Mouse (Mus musculus): ENCODE results near the gene Phf14. TPM values are rescaled to one million over a fixed set of nuclear protein-coding genes. Genes with fewer than 3 reads are reported as not detected.

Phf14 gene
- total and polyA plus RNA-seq, 2 experiments from 2014 or later: 81.5 to 86.2 TPM

DNA sequence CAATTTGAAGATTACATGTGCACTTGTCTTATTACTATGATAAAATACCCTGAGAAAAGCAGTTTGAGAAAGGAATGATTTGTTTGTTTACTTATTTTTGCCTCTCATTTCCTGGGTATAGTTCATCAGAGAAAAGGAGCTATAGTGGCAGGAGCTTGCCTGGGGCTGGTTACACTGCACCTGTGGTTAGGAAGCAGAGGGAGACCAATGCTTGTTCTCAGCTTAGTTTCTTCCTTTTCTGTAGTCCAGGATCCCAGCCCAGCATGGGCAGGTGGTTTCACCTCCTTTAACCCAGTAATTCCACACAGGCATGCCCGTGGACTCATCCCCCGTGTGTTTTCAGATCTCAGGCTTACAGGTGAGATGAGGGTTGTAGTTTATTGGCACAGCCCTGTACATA, 107.1 kb downstream of the Phf14 start:
- DNase-seq (ENCODE audit: low spot score) (no peak), ATAC-seq (no peak)
- H3K9ac ChIP-seq (replicated peaks; ENCODE audit: low read length): no peak overlapping the region
- H3K36me3 ChIP-seq (ENCODE audit: insufficient read depth, low read length): no peaks in the 10 kb centered on the region
- H3K9me3 ChIP-seq (ENCODE audit: low read length): no peaks in the 10 kb centered on the region
- no peaks in the 10 kb centered on the region for H3K4me1 ChIP-seq (ENCODE audit: insufficient read depth, low read length)
- no peak for TF ChIP-seq CTCF (IDR thresholded peaks at IDR 0.05; ENCODE audit: low read depth)
- no peak overlapping the region for H3K27ac ChIP-seq
- H3K4me2 ChIP-seq (ENCODE audit: low read depth, low read length): no peak overlapping the region
- WGBS: 85% methylated on average over 2 of the region's 2 CpGs
- H3K27me3 ChIP-seq (ENCODE audit: insufficient read depth, low read length): no peaks in the 10 kb centered on the region
- H3K4me3 ChIP-seq (ENCODE audit: low read length): no peak overlapping the region

DNA sequence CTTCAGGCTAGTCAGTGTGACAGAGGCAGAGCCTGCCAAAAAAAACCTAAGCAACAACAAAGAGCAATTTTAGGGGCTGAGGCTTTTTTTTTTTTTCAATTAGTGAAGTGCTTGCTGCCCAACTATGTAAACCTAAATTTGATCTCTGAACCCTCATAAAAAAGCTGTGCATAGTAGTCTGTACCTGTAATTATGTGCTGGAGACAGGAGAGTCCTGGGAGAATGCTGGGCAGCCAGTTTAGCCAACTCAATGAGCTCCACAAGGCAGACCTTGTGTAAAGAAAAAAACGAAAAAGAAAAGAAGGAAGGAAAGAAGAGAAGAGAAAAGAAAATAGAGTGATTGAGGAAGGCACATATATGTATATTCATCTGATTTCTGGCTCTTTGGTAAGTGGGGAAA, 112.1 kb downstream of the Phf14 start:
- no peak overlapping the region for H3K27ac ChIP-seq
- H3K9ac ChIP-seq (replicated peaks; ENCODE audit: low read length): no peak overlapping the region
- no peak for DNase-seq (ENCODE audit: low spot score)
- H3K4me3 ChIP-seq (ENCODE audit: low read length): no peak overlapping the region
- H3K36me3 ChIP-seq (ENCODE audit: insufficient read depth, low read length): peaks cover 6% of the 10 kb centered on the region; the same call in 1 of the 2 replicates
- no peaks in the 10 kb centered on the region for H3K27me3 ChIP-seq (ENCODE audit: insufficient read depth, low read length)
- no peak for TF ChIP-seq CTCF (IDR thresholded peaks at IDR 0.05; ENCODE audit: low read depth)
- H3K9me3 ChIP-seq (ENCODE audit: low read length): no peaks in the 10 kb centered on the region
- H3K4me1 ChIP-seq (ENCODE audit: insufficient read depth, low read length): no peaks in the 10 kb centered on the region
- no peak for ATAC-seq
- no peak overlapping the region for H3K4me2 ChIP-seq (ENCODE audit: low read depth, low read length)
- WGBS: 65% methylated on average over 1 of the region's 1 CpGs

DNA sequence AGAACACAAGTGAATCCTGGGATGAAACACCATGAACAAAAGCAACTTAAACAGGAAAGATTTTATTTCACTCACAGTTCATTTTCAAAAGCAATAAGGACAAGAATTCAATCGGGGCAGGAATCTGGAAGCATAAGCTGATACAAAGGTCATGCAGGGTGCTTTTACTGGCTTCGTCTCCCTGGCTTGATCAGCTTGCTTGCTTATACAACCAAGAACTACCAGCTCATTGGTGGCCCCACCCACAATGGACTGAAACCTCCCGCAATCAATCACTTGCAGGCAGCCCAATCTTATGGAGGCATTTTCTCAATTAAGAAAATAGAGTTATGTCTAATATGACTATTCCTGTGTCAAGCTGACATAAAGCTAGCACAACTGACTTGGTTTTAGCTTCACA, 112.5 kb downstream of the Phf14 start:
- H3K4me2 ChIP-seq (ENCODE audit: low read depth, low read length): no peak overlapping the region
- no peaks in the 10 kb centered on the region for H3K27me3 ChIP-seq (ENCODE audit: insufficient read depth, low read length)
- ATAC-seq (no peak), DNase-seq (ENCODE audit: low spot score) (no peak)
- no peak overlapping the region for H3K4me3 ChIP-seq (ENCODE audit: low read length)
- H3K27ac ChIP-seq: no peak overlapping the region
- H3K4me1 ChIP-seq (ENCODE audit: insufficient read depth, low read length): no peaks in the 10 kb centered on the region
- H3K9me3 ChIP-seq (ENCODE audit: low read length): no peaks in the 10 kb centered on the region
- 85% methylated on average over 3 of the region's 3 CpGs for WGBS
- H3K36me3 ChIP-seq (ENCODE audit: insufficient read depth, low read length): peaks cover 6% of the 10 kb centered on the region; the same call in 1 of the 2 replicates
- no peak for TF ChIP-seq CTCF (IDR thresholded peaks at IDR 0.05; ENCODE audit: low read depth)
- H3K9ac ChIP-seq (replicated peaks; ENCODE audit: low read length): no peak overlapping the region

DNA sequence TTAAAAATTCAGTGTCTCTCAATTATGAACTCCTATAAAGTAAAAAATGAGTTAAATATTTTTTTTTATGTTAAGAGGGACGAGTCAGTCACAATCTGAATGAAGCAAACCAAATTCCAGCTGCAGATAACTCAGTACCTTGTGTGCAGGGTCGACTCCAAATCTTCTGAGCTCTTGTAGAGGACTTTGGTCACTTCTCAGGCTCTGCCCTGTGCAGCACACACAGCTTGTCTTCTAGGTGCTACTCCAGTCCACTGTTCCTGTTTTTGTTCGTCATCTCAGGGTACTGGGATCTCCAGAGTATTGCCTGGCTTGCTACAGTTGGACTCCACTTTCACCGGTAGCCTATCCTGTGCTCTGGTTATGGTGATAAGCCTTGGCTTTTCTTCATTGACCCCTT, 113.1 kb downstream of the Phf14 start:
- Histone ChIP-seq H3K36me3 (ENCODE audit: insufficient read depth, low read length) (peaks cover 6% of the 10 kb centered on the region; the same call in 1 of the 2 replicates), H3K4me2 (ENCODE audit: low read depth, low read length) (no peak overlapping the region), H3K27me3 (ENCODE audit: insufficient read depth, low read length) (no peaks in the 10 kb centered on the region), H3K9ac (replicated peaks; ENCODE audit: low read length) (no peak overlapping the region), H3K27ac (no peak overlapping the region), H3K4me3 (ENCODE audit: low read length) (no peak overlapping the region), H3K4me1 (ENCODE audit: insufficient read depth, low read length) (no peaks in the 10 kb centered on the region), H3K9me3 (ENCODE audit: low read length) (no peaks in the 10 kb centered on the region)
- ATAC-seq (no peak), DNase-seq (ENCODE audit: low spot score) (no peak)
- WGBS: 97% methylated on average over 4 of the region's 4 CpGs
- no peak for TF ChIP-seq CTCF (IDR thresholded peaks at IDR 0.05; ENCODE audit: low read depth)

GRCm38 (mm10) chr6:12021480-12021879, 113.9 kb downstream of the Phf14 start:
- DNase-seq (ENCODE audit: low spot score): no peak
- 87% methylated on average over 4 of the region's 4 CpGs for WGBS

DNA sequence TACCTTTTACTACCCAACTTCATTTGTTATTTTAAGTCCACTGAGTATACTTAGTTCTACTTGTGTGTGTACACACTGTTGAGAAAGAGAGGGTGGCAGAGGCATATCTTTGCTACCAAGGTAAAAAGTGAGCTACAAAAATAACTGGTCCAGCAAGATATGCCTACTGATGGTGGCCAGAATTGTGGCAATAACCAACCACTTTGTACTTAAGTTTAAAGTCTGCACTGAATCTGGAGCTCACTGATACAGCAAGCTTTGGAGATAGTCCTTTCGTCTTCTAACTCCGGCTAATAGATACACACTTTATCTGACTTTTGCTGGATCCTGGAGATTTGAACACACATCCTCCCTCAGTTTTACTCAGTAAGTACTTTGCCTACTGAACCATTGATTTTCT, 115.8 kb downstream of the Phf14 start:
- H3K9me3 ChIP-seq (ENCODE audit: low read length): no peaks in the 10 kb centered on the region
- no peak for TF ChIP-seq CTCF (IDR thresholded peaks at IDR 0.05; ENCODE audit: low read depth)
- ATAC-seq: no peak
- H3K9ac ChIP-seq (replicated peaks; ENCODE audit: low read length): no peak overlapping the region
- WGBS: 100% methylated on average over 2 of the region's 2 CpGs
- H3K4me2 ChIP-seq (ENCODE audit: low read depth, low read length): no peak overlapping the region
- H3K4me1 ChIP-seq (ENCODE audit: insufficient read depth, low read length): no peaks in the 10 kb centered on the region
- no peaks in the 10 kb centered on the region for H3K27me3 ChIP-seq (ENCODE audit: insufficient read depth, low read length)
- DNase-seq (ENCODE audit: low spot score): no peak
- peaks cover 6% of the 10 kb centered on the region; the same call in 1 of the 2 replicates for H3K36me3 ChIP-seq (ENCODE audit: insufficient read depth, low read length)
- H3K27ac ChIP-seq: no peak overlapping the region
- H3K4me3 ChIP-seq (ENCODE audit: low read length): no peak overlapping the region

More at GRCm38 (mm10) chr6:12021480-12021879, 113.9 kb downstream of the Phf14 start:
- Histone ChIP-seq H3K4me3 (ENCODE audit: low read length) (no peak overlapping the region), H3K9ac (replicated peaks; ENCODE audit: low read length) (no peak overlapping the region), H3K36me3 (ENCODE audit: insufficient read depth, low read length) (peaks cover 6% of the 10 kb centered on the region; the same call in 1 of the 2 replicates), H3K27ac (no peak overlapping the region), H3K27me3 (ENCODE audit: insufficient read depth, low read length) (no peaks in the 10 kb centered on the region), H3K4me1 (ENCODE audit: insufficient read depth, low read length) (no peaks in the 10 kb centered on the region), H3K9me3 (ENCODE audit: low read length) (no peaks in the 10 kb centered on the region), H3K4me2 (ENCODE audit: low read depth, low read length) (no peak overlapping the region)
- no peak for TF ChIP-seq CTCF (IDR thresholded peaks at IDR 0.05; ENCODE audit: low read depth)
- ATAC-seq: no peak

DNA sequence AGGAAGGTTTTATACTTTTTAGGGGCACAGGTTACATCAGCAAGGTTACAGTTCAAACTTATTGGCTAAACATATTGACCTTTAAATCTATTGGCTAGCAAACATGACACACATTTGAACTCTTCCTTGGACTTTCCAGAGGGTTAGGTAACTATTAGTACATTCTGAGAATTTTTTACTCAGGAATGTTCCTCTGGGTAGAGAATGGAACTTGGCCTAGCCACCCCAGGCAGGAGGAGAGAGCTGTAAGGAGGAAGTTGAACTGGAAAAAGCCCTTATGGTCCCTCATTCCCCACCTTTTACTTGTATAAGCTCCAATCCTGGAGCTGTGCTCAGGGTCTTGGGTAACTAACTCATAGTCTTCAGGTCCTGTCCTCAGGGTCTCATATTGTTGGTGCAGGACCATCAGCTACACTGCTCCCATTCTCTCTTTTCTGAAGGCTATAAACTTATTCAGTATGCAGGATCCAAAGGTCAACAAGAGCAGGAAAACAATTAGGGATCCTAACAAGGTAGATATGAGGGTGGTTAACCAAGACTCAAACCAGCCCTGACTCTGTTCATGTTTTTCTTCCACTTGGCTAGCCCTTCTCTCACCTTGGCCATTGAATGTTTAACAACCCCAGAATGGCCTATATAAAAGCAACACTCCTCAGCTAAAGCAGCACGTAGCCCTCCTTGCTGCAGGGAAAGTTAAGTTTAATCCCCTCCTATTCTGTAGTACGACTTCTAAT, 119.4 kb downstream of the Phf14 start:
- Histone ChIP-seq H3K9me3 (ENCODE audit: low read length) (no peaks in the 10 kb centered on the region; the same call in 1 of the 2 replicates), H3K4me2 (ENCODE audit: low read depth, low read length) (no peak overlapping the region), H3K27me3 (ENCODE audit: insufficient read depth, low read length) (no peaks in the 10 kb centered on the region), H3K4me3 (ENCODE audit: low read length) (no peak overlapping the region), H3K9ac (replicated peaks; ENCODE audit: low read length) (no peak overlapping the region), H3K4me1 (ENCODE audit: insufficient read depth, low read length) (no peaks in the 10 kb centered on the region), H3K27ac (no peak overlapping the region), H3K36me3 (ENCODE audit: insufficient read depth, low read length) (no peaks in the 10 kb centered on the region)
- TF ChIP-seq CTCF (IDR thresholded peaks at IDR 0.05; ENCODE audit: low read depth): no peak
- WGBS: 88% methylated on average over 2 of the region's 2 CpGs
- DNase-seq (ENCODE audit: low spot score) (no peak), ATAC-seq (no peak)

Measured in hindbrain, postnatal 0 days (tissue).